Mouse (Mus musculus) megakaryocyte, embryonic 14.5 days (primary cell): Measurements from ENCODE around the gene Unc5b.

ENCODE experiments used
- FLI1 ChIP-seq: IDR thresholded peaks from 2 replicates; pipeline ENCODE4 v1.6.1; 2012; ENCODE audit warnings: low read length, inconsistent platforms, mixed read lengths
- GATA1 ChIP-seq: IDR thresholded peaks from 3 replicates; pipeline ENCODE4 v1.6.1; 2012; ENCODE audit warnings: mixed read lengths, low read length, inconsistent platforms, borderline replicate concordance

DNA sequence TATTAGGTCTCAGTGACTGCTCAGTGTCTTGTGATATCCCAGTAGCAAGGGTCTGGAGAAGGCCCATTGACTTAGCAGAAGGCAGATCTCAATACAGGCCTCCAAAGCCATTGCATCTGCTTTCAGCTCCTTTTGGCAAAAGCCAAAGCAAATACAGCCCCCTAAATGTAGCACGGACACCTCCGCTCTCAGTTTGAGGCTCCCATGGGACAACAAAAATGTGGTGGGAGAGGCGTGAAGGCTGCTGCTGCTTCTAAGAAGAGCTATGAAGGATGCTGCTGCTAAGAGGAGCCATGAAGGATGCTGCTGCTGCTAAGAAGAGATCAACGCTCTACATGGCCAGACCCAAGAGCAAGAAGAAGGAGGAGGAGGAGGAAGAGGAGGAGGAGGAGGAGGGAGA lies 48.4 kb upstream of the Unc5b start:
- no peak for TF ChIP-seq GATA1
- no peak for TF ChIP-seq FLI1
